Mouse (Mus musculus) CH12.LX (cell line): ENCODE data around the gene Gm49380. TPM values are rescaled to one million over a fixed set of nuclear protein-coding genes. Genes with fewer than 3 reads are reported as not detected.

Source experiments
- DNase-seq: peaks from one replicate; pipeline ENCODE4 v3.0.0-alpha.2; 2013; ENCODE audit errors: extremely low read depth
- H3K27ac ChIP-seq: 2 replicates; pipeline ENCODE4 v1.5.1; 2012; ENCODE audit warnings: low read depth, mild to moderate bottlenecking, control low read depth, moderate library complexity; ENCODE audit not compliant: insufficient read depth
- H3K27me3 ChIP-seq: replicated peaks from 2 replicates; pipeline ENCODE3; 2012; ENCODE audit warnings: inconsistent platforms
- H3K36me3 ChIP-seq, 2 experiments: replicated peaks in 1 of 2; 2 replicates each; pipeline versions ENCODE3 to v1.6.1; 2012; ENCODE audit warnings: inconsistent platforms in 1 of 2, low read length in 1 of 2, mild to moderate bottlenecking in 1 of 2, mixed read lengths in 1 of 2, moderate library complexity in 1 of 2; ENCODE audit not compliant: control insufficient read depth in 1 of 2, insufficient read depth in 1 of 2
- H3K4me1 ChIP-seq, 2 experiments: 2 replicates each; pipeline ENCODE4 v1.6.1; 2012; ENCODE audit warnings: inconsistent platforms in 1 of 2, moderate library complexity in 1 of 2; ENCODE audit not compliant: insufficient read depth in 2 of 2, control insufficient read depth in 1 of 2
- H3K4me2 ChIP-seq: 2 replicates; pipeline ENCODE4 v1.6.1; 2012; ENCODE audit warnings: low read depth, mild to moderate bottlenecking, control low read depth; ENCODE audit not compliant: poor library complexity, insufficient read depth, severe bottlenecking
- H3K4me3 ChIP-seq, 3 experiments: fragments of 150-350 bp in 1 of 3; sonication (generic) in 1 of 3; replicated peaks in 1 of 3; 2 replicates each; pipeline versions ENCODE3 to v1.5.1; 2011 to 2012; ENCODE audit warnings: low read depth in 2 of 3, low read length in 2 of 3, mild to moderate bottlenecking in 2 of 3, moderate library complexity in 2 of 3, control low read depth in 1 of 3, improper control_type of control experiment in 1 of 3, inconsistent platforms in 1 of 3, mixed read lengths in 1 of 3; ENCODE audit not compliant: poor library complexity in 1 of 3
- H3K79me2 ChIP-seq: replicated peaks from 2 replicates; pipeline ENCODE4 v1.6.1; 2012; ENCODE audit warnings: mild to moderate bottlenecking, moderate library complexity; ENCODE audit not compliant: control insufficient read depth, poor library complexity, insufficient read depth, severe bottlenecking; ENCODE audit errors: extremely low read depth
- H3K9ac ChIP-seq: 2 replicates; pipeline ENCODE4 v1.6.1; 2012; ENCODE audit warnings: low read depth, mild to moderate bottlenecking, control low read depth, moderate library complexity; ENCODE audit not compliant: insufficient read depth
- H3K9me3 ChIP-seq: replicated peaks from 2 replicates; pipeline ENCODE3; 2012; ENCODE audit warnings: low read length, inconsistent platforms, mixed read lengths
- BHLHE40 ChIP-seq: IDR thresholded peaks from 2 replicates; pipeline ENCODE4 v1.6.1; 2011; ENCODE audit warnings: mild to moderate bottlenecking, low read depth, low read length, improper control_type of control experiment
- CHD1 ChIP-seq: IDR thresholded peaks from 2 replicates; pipeline ENCODE4 v1.6.1; 2012; ENCODE audit warnings: low read depth, low read length, improper control_type of control experiment, inconsistent platforms
- CHD2 ChIP-seq: IDR thresholded peaks from 2 replicates; pipeline ENCODE4 v1.6.1; 2011; ENCODE audit warnings: low read length, improper control_type of control experiment
- CTCF ChIP-seq, 2 experiments: IDR thresholded peaks in 1 of 2; conservative IDR thresholded peaks in 1 of 2; 2 replicates each; pipeline ENCODE4 v1.5.1; 2011 to 2012; ENCODE audit warnings: low read depth in 2 of 2, low read length in 2 of 2, improper control_type of control experiment in 1 of 2, inconsistent platforms in 1 of 2, mild to moderate bottlenecking in 1 of 2, moderate library complexity in 1 of 2
- EP300 ChIP-seq: IDR thresholded peaks from 2 replicates; pipeline ENCODE4 v1.6.1; 2011; ENCODE audit warnings: low read length, improper control_type of control experiment
- ETS1 ChIP-seq: conservative IDR thresholded peaks from 2 replicates; pipeline ENCODE4 v1.6.1; 2012; ENCODE audit warnings: low read depth, mild to moderate bottlenecking, inconsistent platforms, low read length, improper control_type of control experiment, moderate library complexity
- GABPA ChIP-seq: IDR thresholded peaks from 2 replicates; pipeline ENCODE4 v1.6.1; 2012; ENCODE audit warnings: low read depth, low read length, improper control_type of control experiment, inconsistent platforms; ENCODE audit not compliant: insufficient replicate concordance
- IRF4 ChIP-seq: IDR thresholded peaks from 2 replicates; pipeline ENCODE4 v1.6.1; 2014; ENCODE audit warnings: low read depth, mild to moderate bottlenecking, inconsistent platforms, low read length, improper control_type of control experiment
- JUN ChIP-seq: IDR thresholded peaks from 2 replicates; pipeline ENCODE4 v1.6.1; 2011; ENCODE audit warnings: low read depth, mild to moderate bottlenecking, low read length, improper control_type of control experiment, moderate library complexity; ENCODE audit not compliant: insufficient read depth
- JUND ChIP-seq: conservative IDR thresholded peaks from 2 replicates; pipeline ENCODE4 v1.6.1; 2011; ENCODE audit warnings: low read depth, low read length, improper control_type of control experiment
- KAT2A ChIP-seq: IDR thresholded peaks from 2 replicates; pipeline ENCODE4 v1.6.1; 2012; ENCODE audit warnings: low read length, improper control_type of control experiment, inconsistent platforms; ENCODE audit not compliant: insufficient replicate concordance
- MAFK ChIP-seq: IDR thresholded peaks from 2 replicates; pipeline ENCODE4 v1.6.1; 2011; ENCODE audit warnings: low read length, improper control_type of control experiment; ENCODE audit not compliant: insufficient replicate concordance
- MAZ ChIP-seq: IDR thresholded peaks from 2 replicates; pipeline ENCODE4 v1.6.1; 2012; ENCODE audit warnings: low read depth, mild to moderate bottlenecking, inconsistent platforms, low read length, improper control_type of control experiment, moderate library complexity
- MEF2A ChIP-seq: IDR thresholded peaks from 2 replicates; pipeline ENCODE4 v1.6.1; 2014; ENCODE audit warnings: low read depth, mild to moderate bottlenecking, inconsistent platforms, low read length, improper control_type of control experiment, borderline replicate concordance
- MYC ChIP-seq: IDR thresholded peaks from 2 replicates; pipeline ENCODE4 v1.6.1; 2011; ENCODE audit warnings: low read depth, mild to moderate bottlenecking, improper control_type of control experiment, low read length
- NELFE ChIP-seq: IDR thresholded peaks from 2 replicates; pipeline ENCODE4 v1.6.1; 2011; ENCODE audit warnings: low read depth, low read length, improper control_type of control experiment
- NRF1 ChIP-seq: IDR thresholded peaks from 2 replicates; pipeline ENCODE4 v1.6.1; 2014; ENCODE audit warnings: low read depth, mild to moderate bottlenecking, inconsistent platforms, low read length, improper control_type of control experiment, moderate library complexity
- PAX5 ChIP-seq: IDR thresholded peaks from 2 replicates; pipeline ENCODE4 v1.6.1; 2012; ENCODE audit warnings: low read length, inconsistent platforms, mixed read lengths
- RCOR1 ChIP-seq: conservative IDR thresholded peaks from 2 replicates; pipeline ENCODE4 v1.6.1; 2012; ENCODE audit warnings: low read depth, mild to moderate bottlenecking, inconsistent platforms, low read length, improper control_type of control experiment
- TCF12 ChIP-seq: IDR thresholded peaks from 2 replicates; pipeline ENCODE4 v1.6.1; 2014; ENCODE audit warnings: low read depth, mild to moderate bottlenecking, inconsistent platforms, low read length, improper control_type of control experiment
- UBTF ChIP-seq: IDR thresholded peaks from 2 replicates; pipeline ENCODE4 v1.6.1; 2012; ENCODE audit warnings: low read depth, mild to moderate bottlenecking, inconsistent platforms, low read length, improper control_type of control experiment, moderate library complexity
- USF1 ChIP-seq: IDR thresholded peaks from 2 replicates; pipeline ENCODE4 v1.6.1; 2014; ENCODE audit warnings: low read depth, mild to moderate bottlenecking, inconsistent platforms, low read length, improper control_type of control experiment
- ZNF384 ChIP-seq: IDR thresholded peaks from 2 replicates; pipeline ENCODE4 v1.6.1; 2012; ENCODE audit warnings: low read depth, low read length, improper control_type of control experiment, inconsistent platforms
- dilution Hi-C: fragments of 300-500 bp; cut with MboI; formaldehyde crosslinking; loops from 2 replicates; pipeline ENCODE4 v1.14.3; 2020; ENCODE audit warnings: low sequenced_read_pairs; ENCODE audit not compliant: extremely low pct_unique_long_range_greater_than_20kb, extremely low pct_ligation_motif_present
- in situ Hi-C: fragments of 300-500 bp; cut with MboI; formaldehyde crosslinking; loops from 3 replicates; pipeline ENCODE4 v1.14.3; 2019; ENCODE audit warnings: low sequenced_read_pairs, low pct_ligation_motif_present, low pct_unique_long_range_greater_than_20kb, mixed read lengths
- polyA plus RNA-seq: library from polyadenylated mRNA; unstranded; fragments of >175 nt; gene quantifications from 2 replicates; pipeline ENCODE4 v1.2.1, GENCODE M21; 2012; ENCODE audit warnings: low read depth; ENCODE audit not compliant: insufficient read length
- total RNA-seq, 2 experiments: library from RNA; depleted of rRNA; stranded (reverse); fragments of 300-350 nt in 1 of 2; fragments of >200 nt in 1 of 2; gene quantifications; 2 replicates each; pipeline ENCODE4 v1.2.3; 2012 to 2014

Gene Gm49380
- total and polyA plus RNA-seq, 3 experiments = not detected

DNA sequence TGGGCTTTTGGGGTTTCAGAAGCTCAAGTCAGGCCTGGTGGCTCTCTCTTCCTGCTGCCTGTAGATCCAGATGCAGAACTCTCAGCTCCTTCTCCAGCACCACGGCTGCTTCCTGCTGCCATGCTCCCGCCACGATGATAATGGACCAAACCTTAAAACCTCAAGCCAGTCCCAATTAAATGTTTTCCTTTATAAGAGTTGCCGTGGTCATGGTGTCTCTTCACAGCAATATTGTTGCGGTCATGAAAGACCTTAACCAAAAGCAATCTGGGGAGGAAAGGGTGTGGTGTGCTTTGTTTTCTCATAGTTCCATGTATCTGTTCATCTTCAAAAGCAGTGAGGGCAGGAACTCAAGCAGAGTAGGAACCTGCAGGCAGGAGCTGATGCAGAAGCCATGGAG lies 76.2 kb downstream of the Gm49380 start:
- H3K9ac ChIP-seq = no peak overlapping the region
- H3K27ac ChIP-seq = no peak overlapping the region
- H3K4me3 ChIP-seq = no peak overlapping the region
- no peaks in the 10 kb centered on the region for H3K79me2 ChIP-seq
- in situ Hi-C loops (no loop called here), dilution Hi-C loops (no loop called here)
- no peak overlapping the region for H3K4me2 ChIP-seq
- peaks cover 17% of the 10 kb centered on the region for H3K9me3 ChIP-seq
- no peak for TF ChIP-seq JUN
- TF ChIP-seq ETS1 = no peak
- no peak for TF ChIP-seq NELFE
- TF ChIP-seq MAZ = no peak
- TF ChIP-seq MAFK = no peak
- no peak for TF ChIP-seq ZNF384
- TF ChIP-seq JUND = no peak
- no peak for TF ChIP-seq CHD1
- TF ChIP-seq GABPA = no peak
- TF ChIP-seq TCF12 = no peak
- no peak for TF ChIP-seq EP300
- TF ChIP-seq CHD2 = no peak
- no peak for TF ChIP-seq NRF1
- TF ChIP-seq UBTF = no peak
- no peak for TF ChIP-seq CTCF (conservative IDR thresholded peaks at IDR 0.05 in 1 of 2, IDR thresholded peaks at IDR 0.05 in 1 of 2; ENCODE audit: low read depth in 2 of 2, low read length in 2 of 2)
- TF ChIP-seq PAX5 = no peak
- no peak for TF ChIP-seq BHLHE40
- TF ChIP-seq IRF4 = no peak
- no peak for TF ChIP-seq MEF2A
- TF ChIP-seq MYC = no peak
- H3K27me3 ChIP-seq = peaks cover 24% of the 10 kb centered on the region
- H3K4me1 ChIP-seq = no peaks in the 10 kb centered on the region
- DNase-seq = no peak
- no peaks in the 10 kb centered on the region for H3K36me3 ChIP-seq

GRCm38 (mm10) chr9:44033957-44034727 lies 79.2 kb downstream of the Gm49380 start:
- no peaks in the 10 kb centered on the region for H3K79me2 ChIP-seq
- DNase-seq = no peak
- TF ChIP-seq NELFE (no peak), KAT2A (no peak), CHD2 (no peak), RCOR1 (no peak), USF1 (no peak)
- H3K4me1 ChIP-seq = no peaks in the 10 kb centered on the region
- no peak overlapping the region for H3K9ac ChIP-seq
- H3K4me3 ChIP-seq = no peak overlapping the region
- H3K27ac ChIP-seq = no peak overlapping the region
- H3K9me3 ChIP-seq = peaks cover 17% of the 10 kb centered on the region
- dilution Hi-C loops = no loop called here
- no peak overlapping the region for H3K4me2 ChIP-seq
- in situ Hi-C loops = no loop called here
- H3K27me3 ChIP-seq = peaks cover 16% of the 10 kb centered on the region
- no peaks in the 10 kb centered on the region for H3K36me3 ChIP-seq
